Mouse (Mus musculus): Measurements from ENCODE around the gene Adora3. TPM values are rescaled to one million over a fixed set of nuclear protein-coding genes. Genes with fewer than 3 reads are reported as not detected.

Gene Adora3
- polyA plus RNA-seq, 1 experiment from 2014 or later, result not detected

- ATAC-seq (ENCODE audit: low FRiP score, low TSS enrichment), result no peak
- H3K4me1 ChIP-seq (ENCODE audit: insufficient read depth, low read length), result peaks cover 16% of the 10 kb centered on the region; the same call in 1 of the 2 replicates
- 35% methylated on average over 3 of the region's 3 CpGs for WGBS
- no peak overlapping the region for H3K9ac ChIP-seq (replicated peaks; ENCODE audit: low read length)
- H3K4me2 ChIP-seq (replicated peaks; ENCODE audit: low read depth, low read length), result no peak overlapping the region
- H3K9me3 ChIP-seq (ENCODE audit: low read length), result no peaks in the 10 kb centered on the region
- H3K27ac ChIP-seq (ENCODE audit: low read length), result peak overlapping the region; percentile 65
- H3K36me3 ChIP-seq (ENCODE audit: insufficient read depth, low read length), result no peaks in the 10 kb centered on the region
- H3K27me3 ChIP-seq (ENCODE audit: insufficient read depth, low read length), result no peaks in the 10 kb centered on the region
- no peak overlapping the region for H3K4me3 ChIP-seq (ENCODE audit: low read length)
Observed at GRCm38 (mm10) chr3:105872579-105872978, 1.9 kb downstream of the Adora3 start.

GRCm38 (mm10) chr3:105873451-105874445 lies 3.1 kb downstream of the Adora3 start:
- H3K9ac ChIP-seq (replicated peaks; ENCODE audit: low read length), result no peak overlapping the region
- 76% methylated on average over 6 of the region's 6 CpGs for WGBS
- H3K27me3 ChIP-seq (ENCODE audit: insufficient read depth, low read length), result no peaks in the 10 kb centered on the region
- no peak for ATAC-seq (ENCODE audit: low FRiP score, low TSS enrichment)
- no peak overlapping the region for H3K4me2 ChIP-seq (replicated peaks; ENCODE audit: low read depth, low read length)
- no peak overlapping the region for H3K4me3 ChIP-seq (ENCODE audit: low read length)
- H3K36me3 ChIP-seq (ENCODE audit: insufficient read depth, low read length), result no peaks in the 10 kb centered on the region
- no peaks in the 10 kb centered on the region for H3K9me3 ChIP-seq (ENCODE audit: low read length)
- no peak overlapping the region for H3K27ac ChIP-seq (ENCODE audit: low read length)
- 0 out of 2 replicates have a peak, but pooled peaks cover 9% of the 10 kb centered on the region for H3K4me1 ChIP-seq (ENCODE audit: insufficient read depth, low read length)

DNA sequence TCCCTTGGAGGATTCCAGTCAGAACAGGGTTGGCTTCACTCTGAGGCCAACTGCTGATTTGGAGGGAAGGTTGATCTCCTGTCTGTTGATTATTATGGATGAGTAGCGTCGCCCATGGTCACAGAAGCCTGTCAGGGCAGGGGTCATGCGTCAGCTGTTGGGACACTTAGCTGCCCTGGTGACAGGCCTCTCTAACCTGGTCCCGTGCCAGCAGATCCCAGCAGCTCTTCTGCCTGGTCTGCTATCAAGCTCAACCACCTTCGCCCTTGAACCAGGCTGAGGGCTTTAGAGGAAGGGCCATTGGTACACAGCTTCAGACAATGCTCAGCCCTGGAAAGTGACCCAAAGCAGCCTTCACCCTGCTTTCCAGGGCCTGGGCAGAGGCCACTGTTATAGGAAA lies 5.4 kb downstream of the Adora3 start:
- no peak overlapping the region for H3K4me3 ChIP-seq (ENCODE audit: low read length)
- ATAC-seq (ENCODE audit: low FRiP score, low TSS enrichment), result no peak
- WGBS, result 66% methylated on average over 5 of the region's 5 CpGs
- H3K9ac ChIP-seq (replicated peaks; ENCODE audit: low read length), result no peak overlapping the region
- H3K36me3 ChIP-seq (ENCODE audit: insufficient read depth, low read length), result no peaks in the 10 kb centered on the region
- 0 out of 2 replicates have a peak, but pooled peaks cover 9% of the 10 kb centered on the region for H3K4me1 ChIP-seq (ENCODE audit: insufficient read depth, low read length)
- H3K4me2 ChIP-seq (replicated peaks; ENCODE audit: low read depth, low read length), result no peak overlapping the region
- no peaks in the 10 kb centered on the region for H3K9me3 ChIP-seq (ENCODE audit: low read length)
- H3K27me3 ChIP-seq (ENCODE audit: insufficient read depth, low read length), result no peaks in the 10 kb centered on the region
- no peak overlapping the region for H3K27ac ChIP-seq (ENCODE audit: low read length)

GRCm38 (mm10) chr3:105877252-105877803 lies 6.7 kb downstream of the Adora3 start:
- no peak for ATAC-seq (ENCODE audit: low FRiP score, low TSS enrichment)
- H3K27ac ChIP-seq (ENCODE audit: low read length), result no peak overlapping the region
- H3K4me1 ChIP-seq (ENCODE audit: insufficient read depth, low read length), result 0 out of 2 replicates have a peak, but pooled peaks cover 5% of the 10 kb centered on the region
- no peak overlapping the region for H3K4me3 ChIP-seq (ENCODE audit: low read length)
- H3K9me3 ChIP-seq (ENCODE audit: low read length), result no peaks in the 10 kb centered on the region
- WGBS, result 85% methylated on average over 6 of the region's 6 CpGs
- no peak overlapping the region for H3K4me2 ChIP-seq (replicated peaks; ENCODE audit: low read depth, low read length)
- H3K27me3 ChIP-seq (ENCODE audit: insufficient read depth, low read length), result no peaks in the 10 kb centered on the region
- H3K36me3 ChIP-seq (ENCODE audit: insufficient read depth, low read length), result no peaks in the 10 kb centered on the region
- H3K9ac ChIP-seq (replicated peaks; ENCODE audit: low read length), result no peak overlapping the region

GRCm38 (mm10) chr3:105877919-105878318 lies 7.3 kb downstream of the Adora3 start:
- no peaks in the 10 kb centered on the region for H3K27me3 ChIP-seq (ENCODE audit: insufficient read depth, low read length)
- H3K4me1 ChIP-seq (ENCODE audit: insufficient read depth, low read length), result no peaks in the 10 kb centered on the region
- no peak overlapping the region for H3K4me2 ChIP-seq (replicated peaks; ENCODE audit: low read depth, low read length)
- H3K27ac ChIP-seq (ENCODE audit: low read length), result no peak overlapping the region
- ATAC-seq (ENCODE audit: low FRiP score, low TSS enrichment), result no peak
- H3K9ac ChIP-seq (replicated peaks; ENCODE audit: low read length), result no peak overlapping the region
- no peaks in the 10 kb centered on the region for H3K9me3 ChIP-seq (ENCODE audit: low read length)
- H3K36me3 ChIP-seq (ENCODE audit: insufficient read depth, low read length), result no peaks in the 10 kb centered on the region
- no peak overlapping the region for H3K4me3 ChIP-seq (ENCODE audit: low read length)
- 90% methylated on average over 2 of the region's 2 CpGs for WGBS

DNA sequence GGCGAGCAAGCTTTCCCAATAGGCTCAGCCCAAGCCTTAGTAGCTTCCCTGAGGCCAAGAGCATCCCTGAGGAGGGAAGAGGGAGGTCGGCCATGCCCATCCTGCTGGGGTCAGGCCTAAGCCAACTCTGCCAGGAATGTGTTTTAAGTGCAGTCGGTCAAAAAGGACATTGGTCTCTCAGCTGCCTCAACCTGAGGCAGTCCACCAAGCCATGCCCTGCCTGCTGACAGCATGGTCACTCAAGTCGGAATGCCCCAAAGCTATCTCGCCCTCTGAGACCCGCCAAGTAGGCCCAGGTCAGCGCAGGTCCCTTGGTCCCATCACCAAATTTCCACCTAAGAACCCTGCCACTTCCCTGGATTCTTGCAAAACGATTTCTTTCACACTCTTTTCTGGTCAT lies 8.1 kb downstream of the Adora3 start:
- Histone ChIP-seq H3K4me2 (replicated peaks; ENCODE audit: low read depth, low read length) (no peak overlapping the region), H3K27me3 (ENCODE audit: insufficient read depth, low read length) (no peaks in the 10 kb centered on the region), H3K9ac (replicated peaks; ENCODE audit: low read length) (no peak overlapping the region), H3K9me3 (ENCODE audit: low read length) (no peaks in the 10 kb centered on the region), H3K4me1 (ENCODE audit: insufficient read depth, low read length) (no peaks in the 10 kb centered on the region), H3K36me3 (ENCODE audit: insufficient read depth, low read length) (no peaks in the 10 kb centered on the region), H3K4me3 (ENCODE audit: low read length) (no peak overlapping the region), H3K27ac (ENCODE audit: low read length) (no peak overlapping the region)
- 88% methylated on average over 8 of the region's 8 CpGs for WGBS
- no peak for ATAC-seq (ENCODE audit: low FRiP score, low TSS enrichment)

DNA sequence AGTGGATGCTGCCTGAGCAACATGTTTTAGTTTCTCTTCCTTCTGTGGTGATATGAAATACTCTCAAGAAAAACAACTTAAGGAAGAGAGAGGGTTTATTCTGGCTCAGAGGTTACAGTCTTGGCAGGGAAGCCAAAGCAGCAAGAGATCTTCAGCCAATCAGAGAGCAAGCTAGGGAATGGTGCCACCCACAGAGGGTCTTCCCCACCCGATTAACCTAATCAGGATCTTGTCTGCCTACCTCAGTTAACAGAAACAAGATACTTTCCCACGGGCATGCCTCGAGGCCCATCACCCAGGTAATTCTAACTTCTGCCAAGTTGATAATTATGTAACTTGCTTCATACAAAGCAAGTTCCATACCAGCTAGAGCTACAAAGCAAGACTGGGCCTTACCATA lies 9.8 kb downstream of the Adora3 start:
- Histone ChIP-seq H3K27ac (ENCODE audit: low read length) (no peak overlapping the region), H3K4me3 (ENCODE audit: low read length) (no peak overlapping the region), H3K4me1 (ENCODE audit: insufficient read depth, low read length) (no peaks in the 10 kb centered on the region), H3K9me3 (ENCODE audit: low read length) (no peaks in the 10 kb centered on the region), H3K27me3 (ENCODE audit: insufficient read depth, low read length) (no peaks in the 10 kb centered on the region), H3K9ac (replicated peaks; ENCODE audit: low read length) (no peak overlapping the region), H3K36me3 (ENCODE audit: insufficient read depth, low read length) (no peaks in the 10 kb centered on the region), H3K4me2 (replicated peaks; ENCODE audit: low read depth, low read length) (no peak overlapping the region)
- 35% methylated on average over 3 of the region's 3 CpGs for WGBS
- ATAC-seq (ENCODE audit: low FRiP score, low TSS enrichment), result no peak

DNA sequence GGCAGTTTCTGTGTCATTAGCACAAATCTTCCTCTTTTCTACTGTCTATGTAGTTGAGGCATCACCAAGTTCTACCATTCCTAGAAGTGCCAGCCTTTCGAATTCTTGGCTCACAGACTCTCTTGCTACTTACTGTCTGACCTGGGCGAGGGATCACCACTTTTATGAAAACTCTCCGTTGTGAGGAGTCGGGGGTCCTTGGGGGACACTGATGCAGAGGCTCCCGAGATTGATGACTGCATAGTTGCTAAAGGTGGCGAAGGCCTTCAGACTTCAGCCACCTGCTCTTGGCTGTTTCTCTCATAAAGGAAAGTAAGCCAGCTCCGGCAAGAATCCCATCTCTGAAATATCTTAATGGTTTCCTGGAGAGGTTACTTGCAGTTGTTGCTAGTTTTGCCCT lies 11.4 kb downstream of the Adora3 start:
- H3K4me2 ChIP-seq (replicated peaks; ENCODE audit: low read depth, low read length), result no peak overlapping the region
- WGBS, result 90% methylated on average over 7 of the region's 7 CpGs
- H3K4me3 ChIP-seq (ENCODE audit: low read length), result no peak overlapping the region
- H3K36me3 ChIP-seq (ENCODE audit: insufficient read depth, low read length), result no peaks in the 10 kb centered on the region
- no peak overlapping the region for H3K27ac ChIP-seq (ENCODE audit: low read length)
- H3K27me3 ChIP-seq (ENCODE audit: insufficient read depth, low read length), result no peaks in the 10 kb centered on the region
- H3K9me3 ChIP-seq (ENCODE audit: low read length), result no peaks in the 10 kb centered on the region
- H3K9ac ChIP-seq (replicated peaks; ENCODE audit: low read length), result no peak overlapping the region
- no peaks in the 10 kb centered on the region for H3K4me1 ChIP-seq (ENCODE audit: insufficient read depth, low read length)
- no peak for ATAC-seq (ENCODE audit: low FRiP score, low TSS enrichment)

DNA sequence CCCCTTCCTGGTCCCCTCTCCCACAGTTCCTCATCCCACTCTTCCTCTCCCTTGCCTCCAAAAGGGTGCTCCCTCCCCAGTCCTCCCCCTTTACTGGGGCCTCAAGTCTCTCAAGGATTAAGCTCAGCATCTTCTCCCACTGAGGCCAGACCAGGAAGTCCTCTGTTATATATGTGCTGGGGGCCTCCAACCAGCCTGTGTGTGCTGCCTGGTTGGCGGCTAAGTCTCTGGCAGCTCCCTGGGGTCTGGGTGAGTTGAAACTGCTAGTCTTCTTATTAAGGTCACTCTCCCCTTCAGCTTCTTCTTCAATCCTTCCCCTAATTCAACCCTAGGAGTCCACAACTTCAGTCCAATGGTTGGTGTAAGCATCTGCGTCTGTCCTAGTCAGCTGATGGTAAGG lies 12.5 kb downstream of the Adora3 start:
- no peak overlapping the region for H3K4me2 ChIP-seq (replicated peaks; ENCODE audit: low read depth, low read length)
- no peak for ATAC-seq (ENCODE audit: low FRiP score, low TSS enrichment)
- no peaks in the 10 kb centered on the region for H3K36me3 ChIP-seq (ENCODE audit: insufficient read depth, low read length)
- H3K27me3 ChIP-seq (ENCODE audit: insufficient read depth, low read length), result no peaks in the 10 kb centered on the region
- WGBS, result 85% methylated on average over 2 of the region's 2 CpGs
- no peaks in the 10 kb centered on the region for H3K4me1 ChIP-seq (ENCODE audit: insufficient read depth, low read length)
- no peak overlapping the region for H3K4me3 ChIP-seq (ENCODE audit: low read length)
- H3K9ac ChIP-seq (replicated peaks; ENCODE audit: low read length), result no peak overlapping the region
- no peaks in the 10 kb centered on the region for H3K9me3 ChIP-seq (ENCODE audit: low read length)
- no peak overlapping the region for H3K27ac ChIP-seq (ENCODE audit: low read length)

- H3K36me3 ChIP-seq (ENCODE audit: insufficient read depth, low read length), result no peaks in the 10 kb centered on the region
- peaks cover 26% of the 10 kb centered on the region for H3K4me1 ChIP-seq (ENCODE audit: insufficient read depth, low read length)
- no peak overlapping the region for H3K9ac ChIP-seq (replicated peaks; ENCODE audit: low read length)
- H3K4me3 ChIP-seq (ENCODE audit: low read length), result no peak overlapping the region
- no peak overlapping the region for H3K4me2 ChIP-seq (replicated peaks; ENCODE audit: low read depth, low read length)
- H3K27ac ChIP-seq (ENCODE audit: low read length), result no peak overlapping the region
- H3K9me3 ChIP-seq (ENCODE audit: low read length), result no peaks in the 10 kb centered on the region
- H3K27me3 ChIP-seq (ENCODE audit: insufficient read depth, low read length), result no peaks in the 10 kb centered on the region
- 77% methylated on average over 3 of the region's 3 CpGs for WGBS
- ATAC-seq (ENCODE audit: low FRiP score, low TSS enrichment), result no peak
Observed at GRCm38 (mm10) chr3:105888961-105889360, 18.3 kb downstream of the Adora3 start.
